Mouse (Mus musculus) midbrain, embryonic 16.5 days (tissue): ENCODE measurements around the gene Dvl2. TPM values are rescaled to one million over a fixed set of nuclear protein-coding genes. Genes with fewer than 3 reads are reported as not detected.
A peak's percentile ranks its signal among the peaks of the same experiment; 100 is the strongest.
"Not testable (repeated sequence)": the region's sequence is repeated elsewhere in the genome, so short reads cannot be mapped to it uniquely, and the experiment has no call there.

ENCODE experiments used
- ATAC-seq: fragments of 200-750 bp; cut with Nextera tagmentation; 2 replicates; pipeline ENCODE4 v1.8.0; 2017; ENCODE audit warnings: moderate TSS enrichment
- H3K27ac ChIP-seq: fragments of 300-500 bp; sonication (generic); 2 replicates; pipeline ENCODE4 v1.5.1; 2014; ENCODE audit warnings: mild to moderate bottlenecking, low read length, mixed read lengths
- H3K27me3 ChIP-seq: fragments of 300-500 bp; sonication (generic); 2 replicates; pipeline ENCODE4 v1.6.1; 2014; ENCODE audit warnings: low read depth, low read length, mixed read lengths; ENCODE audit not compliant: control insufficient read depth, insufficient read depth
- H3K36me3 ChIP-seq: fragments of 300-500 bp; sonication (generic); 2 replicates; pipeline ENCODE4 v1.6.1; 2014; ENCODE audit warnings: mild to moderate bottlenecking, low read length, moderate library complexity, mixed read lengths; ENCODE audit not compliant: control insufficient read depth, insufficient read depth
- H3K4me1 ChIP-seq: fragments of 300-500 bp; sonication (generic); 2 replicates; pipeline ENCODE4 v1.6.1; 2014; ENCODE audit warnings: mild to moderate bottlenecking, low read length, mixed read lengths; ENCODE audit not compliant: control insufficient read depth, insufficient read depth
- H3K4me2 ChIP-seq: fragments of 300-500 bp; sonication (generic); 2 replicates; pipeline ENCODE4 v1.6.1; 2014; ENCODE audit warnings: mild to moderate bottlenecking, low read length, mixed read lengths
- H3K4me3 ChIP-seq: fragments of 300-500 bp; sonication (generic); 2 replicates; pipeline ENCODE4 v1.5.1; 2014; ENCODE audit warnings: low read depth, mild to moderate bottlenecking, low read length, moderate library complexity, mixed read lengths
- H3K9ac ChIP-seq: fragments of 300-500 bp; sonication (generic); 2 replicates; pipeline ENCODE4 v1.6.1; 2014; ENCODE audit warnings: low read depth, low read length, mixed read lengths
- H3K9me3 ChIP-seq: fragments of 300-500 bp; sonication (generic); replicated peaks from 2 replicates; pipeline ENCODE4 v1.6.1; 2014; ENCODE audit warnings: mild to moderate bottlenecking, low read length, mixed read lengths; ENCODE audit not compliant: control insufficient read depth, poor library complexity, severe bottlenecking
- WGBS: fragments of 180-500 bp; shearing (Covaris S2); extraction: QIAGEN DNeasy Blood & Tissue Kit; methylation state at CpG from one replicate; pipeline ENCODE4 v1.1.7; 2014; 5-methylcytosine and 5-hydroxymethylcytosine counted together
- polyA plus RNA-seq: library from polyadenylated mRNA; unstranded; fragments of >200 nt; fragmentation: Nextera tagmentation; extraction: Ambion mirVana; gene quantifications from 2 replicates; pipeline ENCODE4 v1.2.1, GENCODE M21; 2015

Gene Dvl2
- 21.9 and 26.1 TPM in 2 replicates for polyA plus RNA-seq

DNA sequence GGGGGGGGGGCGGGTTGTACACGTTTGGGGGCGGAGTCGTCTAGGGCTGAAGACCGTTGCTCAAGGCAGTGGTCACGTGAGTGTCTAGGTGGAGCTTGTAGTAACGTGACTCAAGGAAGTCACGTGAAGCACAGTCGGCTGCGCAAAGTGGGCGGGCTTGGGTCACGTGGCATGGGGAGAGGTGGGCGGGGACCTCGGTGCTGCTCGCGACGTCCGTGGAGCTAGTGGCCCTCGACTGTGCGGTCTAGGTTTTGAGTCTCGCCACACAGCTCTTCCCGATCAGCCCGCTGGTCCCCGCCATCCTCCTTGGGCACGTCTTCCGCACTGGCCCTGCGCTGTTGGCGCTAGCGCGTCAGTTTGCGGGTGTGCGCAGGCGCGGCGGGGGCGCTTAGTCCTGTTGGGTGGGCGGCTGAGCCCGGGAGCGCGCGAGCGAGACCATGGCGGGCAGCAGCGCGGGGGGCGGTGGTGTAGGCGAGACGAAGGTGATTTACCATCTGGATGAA, at the start of gene Dvl2:
Gene Dvl2 (plus strand): TSS at position 200 of the 503 bp plus-strand sequence.
- H3K36me3 ChIP-seq = peaks cover 7% of the 10 kb centered on the region
- peak; percentile 67 for ATAC-seq
- peak within 1 kb of the TSS; percentile 89 for H3K4me3 ChIP-seq
- H3K27me3 ChIP-seq = no peaks in the 10 kb centered on the region
- H3K27ac ChIP-seq = peak within 1 kb of the TSS; percentile 98
- no peaks in the 10 kb centered on the region for H3K9me3 ChIP-seq
- under 1% methylated on average over 47 of the region's 48 CpGs for WGBS
- H3K4me2 ChIP-seq = peak within 1 kb of the TSS; percentile 99
- peaks cover 42% of the 10 kb centered on the region for H3K4me1 ChIP-seq
- peak within 1 kb of the TSS; percentile 90 for H3K9ac ChIP-seq

DNA sequence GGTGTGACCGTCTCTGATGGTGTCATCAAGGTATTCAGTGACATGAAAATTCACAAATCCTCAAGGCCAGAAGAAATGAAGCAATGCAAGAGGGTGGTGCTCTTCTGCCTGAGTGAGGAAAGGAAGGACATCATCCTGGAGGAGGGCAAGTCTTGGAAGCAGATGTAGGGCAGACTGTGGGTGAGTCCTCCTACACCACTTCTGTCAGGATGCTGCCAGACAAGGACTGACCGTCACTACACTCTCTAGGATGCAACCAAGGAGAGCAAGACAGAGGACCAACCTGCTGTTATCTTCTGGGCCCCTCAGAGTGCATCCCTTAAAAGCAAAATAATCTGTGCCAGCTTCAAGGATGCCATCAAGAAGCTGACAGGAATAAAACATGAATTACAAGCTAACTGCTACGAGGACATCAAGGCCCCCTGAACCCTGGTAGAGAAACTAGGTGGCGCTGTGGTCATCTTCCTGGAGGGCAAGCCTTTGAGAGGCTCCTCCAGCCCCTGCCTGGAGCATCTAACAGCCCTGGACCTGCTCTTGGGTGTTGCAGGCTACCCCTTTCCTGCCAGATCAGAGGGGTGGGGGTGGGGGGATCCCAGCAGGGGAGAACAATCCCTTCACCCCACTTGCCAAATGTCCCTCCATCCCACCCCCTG, 49.5 kb upstream of the Dvl2 start:
- Histone ChIP-seq H3K27ac (no peak overlapping the region), H3K9me3 (no peaks in the 10 kb centered on the region), H3K4me1 (peaks cover 2% of the 10 kb centered on the region; the same call in 1 of the 2 replicates), H3K9ac (no peak overlapping the region), H3K4me2 (no peak overlapping the region), H3K36me3 (no peaks in the 10 kb centered on the region), H3K4me3 (no peak overlapping the region), H3K27me3 (peaks cover 8% of the 10 kb centered on the region)
- 44% methylated on average over 4 of the region's 4 CpGs for WGBS
- no peak for ATAC-seq

DNA sequence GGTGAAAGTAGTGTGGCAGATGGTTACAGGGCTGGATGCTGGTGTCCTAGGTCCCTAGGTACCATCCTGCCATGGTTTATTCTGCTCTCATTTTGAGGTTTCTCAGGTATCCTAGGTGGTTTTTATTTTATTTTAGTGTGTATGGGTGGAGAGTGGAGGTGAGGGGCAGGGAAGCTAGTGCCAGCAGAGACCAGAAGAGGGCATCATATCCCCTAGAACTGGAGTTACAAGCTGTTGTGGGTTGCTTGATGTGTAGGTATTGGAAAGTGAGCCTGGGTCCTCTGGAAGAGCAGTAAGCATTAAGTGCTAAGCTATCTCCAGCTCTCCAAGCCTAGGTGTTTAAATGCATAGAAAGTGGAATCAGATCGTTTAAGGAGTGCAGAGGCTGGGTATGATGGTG, 48.1 kb upstream of the Dvl2 start:
- no peak overlapping the region for H3K4me2 ChIP-seq
- H3K36me3 ChIP-seq = no peaks in the 10 kb centered on the region
- no peak for ATAC-seq
- no peak overlapping the region for H3K27ac ChIP-seq
- H3K9ac ChIP-seq = no peak overlapping the region
- 50% methylated on average over 1 of the region's 1 CpGs for WGBS
- H3K4me3 ChIP-seq = no peak overlapping the region
- H3K27me3 ChIP-seq = peaks cover 8% of the 10 kb centered on the region
- peaks cover 1% of the 10 kb centered on the region; the same call in 1 of the 2 replicates for H3K4me1 ChIP-seq
- no peaks in the 10 kb centered on the region for H3K9me3 ChIP-seq

DNA sequence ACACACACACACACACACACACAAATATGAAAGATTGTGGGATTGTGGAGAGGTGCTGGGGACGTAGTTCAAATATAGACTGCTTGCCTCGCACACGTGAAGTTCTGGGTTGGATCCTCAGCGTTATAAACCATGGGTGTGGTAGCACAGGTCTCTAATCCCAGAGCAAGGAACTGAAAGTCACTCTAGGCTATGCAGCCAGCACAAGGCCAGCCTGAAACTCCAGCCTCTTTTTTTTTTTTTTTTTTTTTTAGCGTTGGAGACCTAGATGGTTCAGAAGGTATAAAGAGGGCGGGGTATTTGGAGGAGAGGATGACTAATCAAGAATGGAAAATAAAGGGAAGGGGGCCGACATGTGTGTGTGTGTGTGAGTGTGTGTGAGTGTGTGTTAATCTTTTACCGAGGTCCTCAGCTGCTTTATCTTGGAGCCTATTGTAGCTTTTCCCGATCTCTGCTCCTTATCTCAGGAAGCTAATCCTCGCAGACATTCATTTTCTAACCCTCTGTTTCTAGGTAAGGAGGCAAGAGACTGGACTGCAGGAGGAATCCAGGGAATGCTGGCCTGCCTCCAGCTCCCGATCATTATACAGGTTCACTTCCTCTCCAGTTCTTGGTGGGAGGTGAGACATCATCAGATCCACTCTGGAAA, 47.0 kb upstream of the Dvl2 start:
- H3K9ac ChIP-seq = no peak overlapping the region
- peaks cover 6% of the 10 kb centered on the region for H3K27me3 ChIP-seq
- no peak overlapping the region for H3K27ac ChIP-seq
- H3K4me1 ChIP-seq = no peaks in the 10 kb centered on the region
- H3K4me3 ChIP-seq = no peak overlapping the region
- no peak for ATAC-seq
- 67% methylated on average over 11 of the region's 11 CpGs for WGBS
- no peaks in the 10 kb centered on the region for H3K36me3 ChIP-seq
- no peak overlapping the region for H3K4me2 ChIP-seq
- no peaks in the 10 kb centered on the region for H3K9me3 ChIP-seq

GRCm38 (mm10) chr11:69955618-69956017, 44.8 kb upstream of the Dvl2 start:
- not testable (repeated sequence) for H3K4me1 ChIP-seq, ATAC-seq, H3K4me2 ChIP-seq, H3K9me3 ChIP-seq, H3K36me3 ChIP-seq, H3K27ac ChIP-seq, H3K27me3 ChIP-seq, H3K4me3 ChIP-seq, H3K9ac ChIP-seq
- 68% methylated on average over 4 of the region's 4 CpGs for WGBS

DNA sequence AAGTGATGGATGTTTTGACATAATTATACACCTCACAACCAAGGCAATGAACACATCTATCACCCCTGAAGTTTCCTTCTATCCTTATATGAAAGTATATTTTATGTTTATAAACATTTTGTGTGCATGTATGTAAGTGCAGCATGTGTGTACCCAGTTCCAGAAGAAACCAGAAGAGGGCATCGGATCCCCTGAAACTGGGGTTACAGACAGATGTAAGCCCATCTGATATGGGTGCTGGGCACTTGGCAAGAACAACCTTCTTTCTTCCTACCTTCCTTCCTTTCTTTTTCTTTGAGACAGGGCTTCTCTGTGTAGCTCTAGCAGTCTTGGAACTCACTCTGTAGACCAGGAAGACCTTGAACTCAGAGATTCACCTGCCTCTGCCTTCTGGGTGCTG, 44.2 kb upstream of the Dvl2 start:
- no peak overlapping the region for H3K4me3 ChIP-seq
- no peak for ATAC-seq
- H3K4me1 ChIP-seq = no peaks in the 10 kb centered on the region
- no peaks in the 10 kb centered on the region for H3K36me3 ChIP-seq
- no peak overlapping the region for H3K27ac ChIP-seq
- H3K27me3 ChIP-seq = peaks cover 5% of the 10 kb centered on the region
- no peak overlapping the region for H3K4me2 ChIP-seq
- H3K9me3 ChIP-seq = no peaks in the 10 kb centered on the region
- 85% methylated on average over 1 of the region's 1 CpGs for WGBS
- no peak overlapping the region for H3K9ac ChIP-seq

- no peak overlapping the region for H3K4me3 ChIP-seq
- H3K27me3 ChIP-seq = peaks cover 39% of the 10 kb centered on the region
- 26% methylated on average over 5 of the region's 5 CpGs for WGBS
- H3K36me3 ChIP-seq = no peaks in the 10 kb centered on the region
- H3K9me3 ChIP-seq = no peaks in the 10 kb centered on the region
- peaks cover 2% of the 10 kb centered on the region; the same call in 1 of the 2 replicates for H3K4me1 ChIP-seq
- no peak overlapping the region for H3K27ac ChIP-seq
- no peak overlapping the region for H3K4me2 ChIP-seq
- H3K9ac ChIP-seq = no peak overlapping the region
- ATAC-seq = no peak
These were observed 39.8 kb upstream of the Dvl2 start for GRCm38 (mm10) chr11:69960616-69961015.

GRCm38 (mm10) chr11:69961841-69962240, 38.6 kb upstream of the Dvl2 start:
- Histone ChIP-seq H3K4me1 (peaks cover 6% of the 10 kb centered on the region; the same call in 1 of the 2 replicates), H3K9ac (no peak overlapping the region), H3K4me2 (no peak overlapping the region), H3K9me3 (no peaks in the 10 kb centered on the region), H3K4me3 (no peak overlapping the region), H3K27me3 (peaks cover 50% of the 10 kb centered on the region), H3K27ac (no peak overlapping the region), H3K36me3 (no peaks in the 10 kb centered on the region)
- 44% methylated on average over 5 of the region's 5 CpGs for WGBS
- no peak for ATAC-seq

DNA sequence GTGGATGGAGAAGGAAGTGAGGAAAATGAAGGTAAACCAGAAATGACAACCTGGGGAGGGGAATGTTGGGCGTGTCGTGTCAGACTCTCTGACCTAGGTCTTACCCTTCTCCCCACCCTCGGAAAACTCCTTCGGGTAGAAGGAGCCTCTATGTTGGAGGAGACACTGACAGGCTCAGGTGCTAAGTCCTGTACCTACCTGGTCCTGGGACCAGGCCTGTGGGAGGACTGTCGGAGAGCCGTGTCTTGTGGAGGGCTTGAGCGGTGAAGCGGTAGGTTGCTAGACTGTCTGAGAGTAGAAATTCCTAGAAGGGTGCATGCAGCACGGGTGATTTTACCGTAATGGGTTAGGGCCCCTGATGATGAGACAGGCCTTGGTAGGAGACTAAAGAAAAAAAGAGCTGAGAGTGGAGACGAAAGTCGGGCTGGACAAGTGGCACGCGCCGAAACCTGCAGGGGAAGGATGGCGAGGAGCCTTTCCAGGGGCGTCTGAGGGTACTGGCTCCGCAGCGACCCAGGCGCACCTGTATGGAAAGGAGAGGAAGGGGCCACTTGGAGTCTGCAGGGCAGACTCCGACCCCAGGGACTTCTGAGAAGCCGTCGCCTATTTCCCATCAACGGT, 35.6 kb upstream of the Dvl2 start, which contains the start of gene Cldn7:
Gene Cldn7 (plus strand): TSS at position 130 of the 621 bp plus-strand sequence.
- H3K4me1 ChIP-seq = peaks cover 6% of the 10 kb centered on the region; the same call in 1 of the 2 replicates
- H3K4me2 ChIP-seq = peak within 1 kb of the TSS; percentile 15; the same call in 1 of the 2 replicates
- H3K9ac ChIP-seq = no peak within 1 kb of the TSS
- no peaks in the 10 kb centered on the region for H3K9me3 ChIP-seq
- H3K4me3 ChIP-seq = no peak within 1 kb of the TSS
- no peak within 1 kb of the TSS for H3K27ac ChIP-seq
- peaks cover 60% of the 10 kb centered on the region for H3K27me3 ChIP-seq
- no peak for ATAC-seq
- peaks cover 13% of the 10 kb centered on the region for H3K36me3 ChIP-seq
- 10% methylated on average over 24 of the region's 24 CpGs for WGBS
